Mouse (Mus musculus): ENCODE results near the gene Tnfrsf1a. TPM values are rescaled to one million over a fixed set of nuclear protein-coding genes. Genes with fewer than 3 reads are reported as not detected.

Gene Tnfrsf1a
- polyA plus RNA-seq, 1 experiment from 2014 or later: 24.0 TPM

GRCm38 (mm10) chr6:125309406-125309805 is 39.8 kb upstream of the Tnfrsf1a start:
- no peak overlapping the region for H3K4me2 ChIP-seq (ENCODE audit: low read depth, low read length, severe bottlenecking)
- no peak overlapping the region for H3K4me3 ChIP-seq (ENCODE audit: low read depth, low read length)
- H3K27ac ChIP-seq (ENCODE audit: low read depth, low read length): no peak overlapping the region
- WGBS: 37% methylated on average over 5 of the region's 5 CpGs
- peaks cover 5% of the 10 kb centered on the region; the same call in 1 of the 2 replicates for H3K4me1 ChIP-seq (replicated peaks; ENCODE audit: control insufficient read depth, insufficient read depth, low read length)
- H3K9me3 ChIP-seq (ENCODE audit: control insufficient read depth, low read length): no peaks in the 10 kb centered on the region
- DNase-seq (ENCODE audit: low spot score) (no peak), ATAC-seq (replicated peaks; ENCODE audit: low FRiP score) (no peak)
- H3K36me3 ChIP-seq (ENCODE audit: control insufficient read depth, insufficient read depth, low read length): no peaks in the 10 kb centered on the region
- no peaks in the 10 kb centered on the region for H3K27me3 ChIP-seq (ENCODE audit: control insufficient read depth, insufficient read depth, low read length)
- H3K9ac ChIP-seq (ENCODE audit: low read length): no peak overlapping the region

- H3K9ac ChIP-seq (ENCODE audit: low read length): no peak overlapping the region
- no peak for DNase-seq (ENCODE audit: low spot score)
- WGBS: 88% methylated on average over 9 of the region's 9 CpGs
- no peak overlapping the region for H3K27ac ChIP-seq (ENCODE audit: low read depth, low read length)
- no peak for ATAC-seq (replicated peaks; ENCODE audit: low FRiP score)
- H3K27me3 ChIP-seq (ENCODE audit: control insufficient read depth, insufficient read depth, low read length): no peaks in the 10 kb centered on the region
- no peaks in the 10 kb centered on the region for H3K9me3 ChIP-seq (ENCODE audit: control insufficient read depth, low read length)
- peaks cover 5% of the 10 kb centered on the region; the same call in 1 of the 2 replicates for H3K4me1 ChIP-seq (replicated peaks; ENCODE audit: control insufficient read depth, insufficient read depth, low read length)
- no peaks in the 10 kb centered on the region for H3K36me3 ChIP-seq (ENCODE audit: control insufficient read depth, insufficient read depth, low read length)
- H3K4me2 ChIP-seq (ENCODE audit: low read depth, low read length, severe bottlenecking): no peak overlapping the region
- H3K4me3 ChIP-seq (ENCODE audit: low read depth, low read length): no peak overlapping the region
Observed at GRCm38 (mm10) chr6:125312171-125312570, 37.0 kb upstream of the Tnfrsf1a start.

- no peak for ATAC-seq (replicated peaks; ENCODE audit: low FRiP score)
- H3K36me3 ChIP-seq (ENCODE audit: control insufficient read depth, insufficient read depth, low read length): no peaks in the 10 kb centered on the region
- H3K9ac ChIP-seq (ENCODE audit: low read length): peak overlapping the region; percentile 70; the same call in 1 of the 2 replicates
- H3K4me2 ChIP-seq (ENCODE audit: low read depth, low read length, severe bottlenecking): peak overlapping the region; percentile 57; the same call in 1 of the 2 replicates
- H3K27ac ChIP-seq (ENCODE audit: low read depth, low read length): no peak overlapping the region
- no peak for DNase-seq (ENCODE audit: low spot score)
- 71% methylated on average over 22 of the region's 22 CpGs for WGBS
- no peaks in the 10 kb centered on the region for H3K9me3 ChIP-seq (ENCODE audit: control insufficient read depth, low read length)
- H3K27me3 ChIP-seq (ENCODE audit: control insufficient read depth, insufficient read depth, low read length): no peaks in the 10 kb centered on the region
- peak overlapping the region; percentile 30 for H3K4me3 ChIP-seq (ENCODE audit: low read depth, low read length)
- peaks cover 5% of the 10 kb centered on the region; the same call in 1 of the 2 replicates for H3K4me1 ChIP-seq (replicated peaks; ENCODE audit: control insufficient read depth, insufficient read depth, low read length)
Observed at GRCm38 (mm10) chr6:125312581-125313355, 36.4 kb upstream of the Tnfrsf1a start.

- Histone ChIP-seq H3K4me2 (ENCODE audit: low read depth, low read length, severe bottlenecking) (peak within 1 kb of the TSS; percentile 57), H3K27ac (ENCODE audit: low read depth, low read length) (no peak within 1 kb of the TSS), H3K4me1 (replicated peaks; ENCODE audit: control insufficient read depth, insufficient read depth, low read length) (peaks cover 5% of the 10 kb centered on the region; the same call in 1 of the 2 replicates), H3K36me3 (ENCODE audit: control insufficient read depth, insufficient read depth, low read length) (no peaks in the 10 kb centered on the region), H3K9me3 (ENCODE audit: control insufficient read depth, low read length) (no peaks in the 10 kb centered on the region), H3K9ac (ENCODE audit: low read length) (peak within 1 kb of the TSS; percentile 70), H3K27me3 (ENCODE audit: control insufficient read depth, insufficient read depth, low read length) (no peaks in the 10 kb centered on the region), H3K4me3 (ENCODE audit: low read depth, low read length) (peak within 1 kb of the TSS; percentile 30)
- ATAC-seq (replicated peaks; ENCODE audit: low FRiP score): peak; percentile 74
- DNase-seq (ENCODE audit: low spot score): peak; percentile 83
- WGBS: 4% methylated on average over 41 of the region's 46 CpGs
Observed at GRCm38 (mm10) chr6:125313546-125314230, 35.5 kb upstream of the Tnfrsf1a start, which contains the start of gene Ltbr. Gene Ltbr (minus strand): TSS chr6:125313885.

- H3K4me2 ChIP-seq (ENCODE audit: low read depth, low read length, severe bottlenecking): peak overlapping the region; percentile 57; the same call in 1 of the 2 replicates
- H3K27me3 ChIP-seq (ENCODE audit: control insufficient read depth, insufficient read depth, low read length): no peaks in the 10 kb centered on the region
- 53% methylated on average over 7 of the region's 7 CpGs for WGBS
- H3K27ac ChIP-seq (ENCODE audit: low read depth, low read length): no peak overlapping the region
- peaks cover 5% of the 10 kb centered on the region; the same call in 1 of the 2 replicates for H3K4me1 ChIP-seq (replicated peaks; ENCODE audit: control insufficient read depth, insufficient read depth, low read length)
- no peaks in the 10 kb centered on the region for H3K36me3 ChIP-seq (ENCODE audit: control insufficient read depth, insufficient read depth, low read length)
- H3K4me3 ChIP-seq (ENCODE audit: low read depth, low read length): peak overlapping the region; percentile 30; the same call in 1 of the 2 replicates
- ATAC-seq (replicated peaks; ENCODE audit: low FRiP score): peak; percentile 34; the same call in 1 of the 2 replicates
- H3K9me3 ChIP-seq (ENCODE audit: control insufficient read depth, low read length): no peaks in the 10 kb centered on the region
- DNase-seq (ENCODE audit: low spot score): no peak
- H3K9ac ChIP-seq (ENCODE audit: low read length): peak overlapping the region; percentile 70
Observed at GRCm38 (mm10) chr6:125314231-125314563, 35.0 kb upstream of the Tnfrsf1a start.

GRCm38 (mm10) chr6:125314746-125315145 is 34.4 kb upstream of the Tnfrsf1a start:
- H3K27me3 ChIP-seq (ENCODE audit: control insufficient read depth, insufficient read depth, low read length): peaks cover under 1% of the 10 kb centered on the region; the same call in 1 of the 2 replicates
- H3K27ac ChIP-seq (ENCODE audit: low read depth, low read length): no peak overlapping the region
- H3K4me2 ChIP-seq (ENCODE audit: low read depth, low read length, severe bottlenecking): no peak overlapping the region
- no peaks in the 10 kb centered on the region for H3K36me3 ChIP-seq (ENCODE audit: control insufficient read depth, insufficient read depth, low read length)
- no peaks in the 10 kb centered on the region for H3K9me3 ChIP-seq (ENCODE audit: control insufficient read depth, low read length)
- H3K9ac ChIP-seq (ENCODE audit: low read length): no peak overlapping the region
- peaks cover 5% of the 10 kb centered on the region; the same call in 1 of the 2 replicates for H3K4me1 ChIP-seq (replicated peaks; ENCODE audit: control insufficient read depth, insufficient read depth, low read length)
- WGBS: 82% methylated on average over 5 of the region's 6 CpGs
- ATAC-seq (replicated peaks; ENCODE audit: low FRiP score): no peak
- H3K4me3 ChIP-seq (ENCODE audit: low read depth, low read length): no peak overlapping the region
- no peak for DNase-seq (ENCODE audit: low spot score)

GRCm38 (mm10) chr6:125317077-125317476 is 32.1 kb upstream of the Tnfrsf1a start:
- no peaks in the 10 kb centered on the region for H3K36me3 ChIP-seq (ENCODE audit: control insufficient read depth, insufficient read depth, low read length)
- no peaks in the 10 kb centered on the region for H3K9me3 ChIP-seq (ENCODE audit: control insufficient read depth, low read length)
- 79% methylated on average over 7 of the region's 7 CpGs for WGBS
- peaks cover 15% of the 10 kb centered on the region for H3K27me3 ChIP-seq (ENCODE audit: control insufficient read depth, insufficient read depth, low read length)
- no peak overlapping the region for H3K27ac ChIP-seq (ENCODE audit: low read depth, low read length)
- H3K9ac ChIP-seq (ENCODE audit: low read length): no peak overlapping the region
- peaks cover 6% of the 10 kb centered on the region; the same call in 1 of the 2 replicates for H3K4me1 ChIP-seq (replicated peaks; ENCODE audit: control insufficient read depth, insufficient read depth, low read length)
- ATAC-seq (replicated peaks; ENCODE audit: low FRiP score): no peak
- no peak overlapping the region for H3K4me3 ChIP-seq (ENCODE audit: low read depth, low read length)
- H3K4me2 ChIP-seq (ENCODE audit: low read depth, low read length, severe bottlenecking): no peak overlapping the region
- no peak for DNase-seq (ENCODE audit: low spot score)

- Histone ChIP-seq H3K4me2 (ENCODE audit: low read depth, low read length, severe bottlenecking) (no peak overlapping the region), H3K9ac (ENCODE audit: low read length) (no peak overlapping the region), H3K9me3 (ENCODE audit: control insufficient read depth, low read length) (no peaks in the 10 kb centered on the region), H3K4me1 (replicated peaks; ENCODE audit: control insufficient read depth, insufficient read depth, low read length) (0 out of 2 replicates have a peak, but pooled peaks cover 2% of the 10 kb centered on the region), H3K4me3 (ENCODE audit: low read depth, low read length) (no peak overlapping the region), H3K27me3 (ENCODE audit: control insufficient read depth, insufficient read depth, low read length) (peaks cover 15% of the 10 kb centered on the region), H3K36me3 (ENCODE audit: control insufficient read depth, insufficient read depth, low read length) (no peaks in the 10 kb centered on the region), H3K27ac (ENCODE audit: low read depth, low read length) (no peak overlapping the region)
- DNase-seq (ENCODE audit: low spot score) (no peak), ATAC-seq (replicated peaks; ENCODE audit: low FRiP score) (no peak)
- 70% methylated on average over 15 of the region's 15 CpGs for WGBS
Observed at GRCm38 (mm10) chr6:125318981-125319918, 29.9 kb upstream of the Tnfrsf1a start.
